Mouse (Mus musculus): ENCODE results near the gene Lsm10.

GRCm38 (mm10) chr4:126109613-126110373, 13.4 kb downstream of the Lsm10 start:
- TF ChIP-seq CTCF (IDR thresholded peaks at IDR 0.05; ENCODE audit: extremely low read depth, insufficient read length, insufficient replicate concordance, low read depth, low read length) (no peak), POLR2A (IDR thresholded peaks at IDR 0.05; ENCODE audit: low read depth, low read length) (no peak)
